ENCODE assay signal across 8 mouse cellular contexts in genomic region chr2:73491442-73492241, GRCm38 (mm10). TPM values are rescaled to one million over a fixed set of nuclear protein-coding genes. Genes with fewer than 3 reads are reported as not detected.
DNase-seq lines count a peak whose midpoint lies in the region; ATAC-seq and TF ChIP-seq lines count a peak whose summit lies in the region.

No protein-coding gene starts in this region.

- H3K27ac ChIP-seq in kidney, adult 2 months (ENCODE audit: insufficient read depth, low read depth, low read length), result no peak overlapping the region
- no peak overlapping the region for H3K27ac ChIP-seq in kidney, embryonic 14.5 days (ENCODE audit: low read depth, low read length)
- no peak overlapping the region for H3K27ac ChIP-seq in intestine, postnatal 0 days (ENCODE audit: low read depth, low read length)
- peak overlapping the region; percentile 21; the same call in 1 of the 2 replicates for H3K27ac ChIP-seq in lung, embryonic 15.5 days
- H3K27ac ChIP-seq in stomach, embryonic 15.5 days, result peak overlapping the region; percentile 57; the same call in 1 of the 2 replicates
- no peak overlapping the region; the same call in 1 of the 2 replicates for H3K27ac ChIP-seq in midbrain, embryonic 10.5 days (replicated peaks)

- no peak for TF ChIP-seq POLR2A in kidney, adult 2 months (IDR thresholded peaks at IDR 0.05; ENCODE audit: low read depth, low read length)

- H3K4me3 ChIP-seq in kidney, adult 2 months (ENCODE audit: insufficient read depth, low read depth, low read length), result no peak overlapping the region
- H3K4me3 ChIP-seq in kidney, embryonic 14.5 days (ENCODE audit: low read length), result no peak overlapping the region
- no peak overlapping the region for H3K4me3 ChIP-seq in intestine, postnatal 0 days (ENCODE audit: low read depth, low read length)
- H3K4me3 ChIP-seq in lung, embryonic 15.5 days, result no peak overlapping the region
- no peak overlapping the region for H3K4me3 ChIP-seq in stomach, embryonic 15.5 days (replicated peaks)
- no peak overlapping the region for H3K4me3 ChIP-seq in midbrain, embryonic 10.5 days

- no peaks in the 10 kb centered on the region for H3K27me3 ChIP-seq in kidney, adult 2 months (replicated peaks; ENCODE audit: control insufficient read depth, insufficient read depth, low read length)
- no peaks in the 10 kb centered on the region for H3K27me3 ChIP-seq in kidney, embryonic 14.5 days (ENCODE audit: control insufficient read depth, insufficient read depth, low read length)
- no peaks in the 10 kb centered on the region for H3K27me3 ChIP-seq in intestine, postnatal 0 days (replicated peaks; ENCODE audit: control insufficient read depth, insufficient read depth, low read length)
- H3K27me3 ChIP-seq in lung, embryonic 15.5 days, result no peaks in the 10 kb centered on the region
- no peaks in the 10 kb centered on the region for H3K27me3 ChIP-seq in stomach, embryonic 15.5 days (replicated peaks)
- no peaks in the 10 kb centered on the region for H3K27me3 ChIP-seq in midbrain, embryonic 10.5 days (ENCODE audit: low read depth, poor library complexity, severe bottlenecking)

- peaks cover 8% of the 10 kb centered on the region for H3K4me1 ChIP-seq in kidney, adult 2 months (ENCODE audit: control insufficient read depth, insufficient read depth, low read length)
- H3K4me1 ChIP-seq in kidney, embryonic 14.5 days (ENCODE audit: control insufficient read depth, insufficient read depth, low read length), result peaks cover 13% of the 10 kb centered on the region; the same call in 1 of the 2 replicates
- peaks cover 11% of the 10 kb centered on the region for H3K4me1 ChIP-seq in intestine, postnatal 0 days (replicated peaks; ENCODE audit: control insufficient read depth, insufficient read depth, low read length)
- peaks cover 42% of the 10 kb centered on the region for H3K4me1 ChIP-seq in lung, embryonic 15.5 days
- H3K4me1 ChIP-seq in stomach, embryonic 15.5 days, result peaks cover 20% of the 10 kb centered on the region; the same call in 1 of the 2 replicates
- peaks cover 6% of the 10 kb centered on the region; the same call in 1 of the 2 replicates for H3K4me1 ChIP-seq in midbrain, embryonic 10.5 days

- no peak for ATAC-seq in kidney, embryonic 14.5 days (ENCODE audit: low FRiP score, low TSS enrichment)
- peak; percentile 52 for ATAC-seq in intestine, postnatal 0 days
- ATAC-seq in lung, embryonic 15.5 days (ENCODE audit: borderline replicate concordance, extremely low read depth, low FRiP score, low TSS enrichment), result no peak; the same call in 1 of the 2 replicates
- no peak for ATAC-seq in stomach, embryonic 15.5 days (ENCODE audit: insufficient read depth, low FRiP score, low read depth)

- no peak overlapping the region for H3K9ac ChIP-seq in kidney, embryonic 14.5 days (ENCODE audit: low read depth, low read length)
- no peak overlapping the region for H3K9ac ChIP-seq in intestine, postnatal 0 days (ENCODE audit: low read depth, low read length)
- no peak overlapping the region for H3K9ac ChIP-seq in lung, embryonic 15.5 days
- H3K9ac ChIP-seq in stomach, embryonic 15.5 days, result no peak overlapping the region

- peak; percentile 64 for TF ChIP-seq CTCF in kidney, adult 2 months (conservative IDR thresholded peaks at IDR 0.05; ENCODE audit: insufficient read depth, insufficient read length, low read depth, low read length)
- TF ChIP-seq CTCF in intestine, postnatal 0 days (IDR thresholded peaks at IDR 0.05; ENCODE audit: low read depth), result peak; percentile 82

- no peak overlapping the region for H3K4me2 ChIP-seq in kidney, embryonic 14.5 days (replicated peaks; ENCODE audit: low read depth, low read length)
- no peak overlapping the region for H3K4me2 ChIP-seq in intestine, postnatal 0 days (replicated peaks; ENCODE audit: low read depth)
- H3K4me2 ChIP-seq in lung, embryonic 15.5 days, result no peak overlapping the region
- H3K4me2 ChIP-seq in stomach, embryonic 15.5 days, result no peak overlapping the region

- H3K36me3 ChIP-seq in kidney, adult 2 months (ENCODE audit: control insufficient read depth, insufficient read depth, low read length), result no peaks in the 10 kb centered on the region
- no peaks in the 10 kb centered on the region for H3K36me3 ChIP-seq in kidney, embryonic 14.5 days (ENCODE audit: control insufficient read depth, insufficient read depth, low read length)
- H3K36me3 ChIP-seq in intestine, postnatal 0 days (ENCODE audit: control insufficient read depth, insufficient read depth), result no peaks in the 10 kb centered on the region
- H3K36me3 ChIP-seq in lung, embryonic 15.5 days, result no peaks in the 10 kb centered on the region
- no peaks in the 10 kb centered on the region for H3K36me3 ChIP-seq in stomach, embryonic 15.5 days
- H3K36me3 ChIP-seq in midbrain, embryonic 10.5 days, result no peaks in the 10 kb centered on the region

- DNase-seq in kidney, adult 2 months, result peak; percentile 62
- peak; percentile 78 for DNase-seq in Muller cell, postnatal 12 days (ENCODE audit: inconsistent ontology term)
- peak; percentile 41 for DNase-seq in embryo, embryonic 9.5 days (ENCODE audit: extremely low spot score)
- no peak for DNase-seq in midbrain, embryonic 10.5 days (ENCODE audit: low spot score)

- 61% methylated on average over 9 of the region's 9 CpGs for WGBS in kidney, adult 2 months
- 57% methylated on average over 9 of the region's 9 CpGs for WGBS in kidney, embryonic 14.5 days
- 38% methylated on average over 9 of the region's 9 CpGs for WGBS in intestine, postnatal 0 days
- WGBS in lung, embryonic 15.5 days, result 32% methylated on average over 9 of the region's 9 CpGs
- 40% methylated on average over 9 of the region's 9 CpGs for WGBS in stomach, embryonic 15.5 days
- WGBS in midbrain, embryonic 10.5 days, result 73% methylated on average over 9 of the region's 9 CpGs

- H3K9me3 ChIP-seq in kidney, embryonic 14.5 days (ENCODE audit: control insufficient read depth, low read length), result no peaks in the 10 kb centered on the region
- H3K9me3 ChIP-seq in intestine, postnatal 0 days (ENCODE audit: control insufficient read depth), result no peaks in the 10 kb centered on the region
- H3K9me3 ChIP-seq in lung, embryonic 15.5 days, result no peaks in the 10 kb centered on the region
- H3K9me3 ChIP-seq in stomach, embryonic 15.5 days, result no peaks in the 10 kb centered on the region
- no peaks in the 10 kb centered on the region for H3K9me3 ChIP-seq in midbrain, embryonic 10.5 days (replicated peaks)

RNA-seq across cellular contexts. Expression of gene Wipf1, which starts 37.9 kb away (rescaled TPM):
- 4.8 and 8.0 TPM in 2 replicates for polyA plus RNA-seq in kidney, adult 2 months (2012; rRNA removed)
- polyA plus RNA-seq in kidney, embryonic 14.5 days (2014; fragmentation: Nextera tagmentation; extraction: Ambion mirVana), result 8.3 and 12.9 TPM in 2 replicates
- 9.9 and 10.3 TPM in 2 replicates for polyA plus RNA-seq in intestine, postnatal 0 days (2015; fragmentation: Nextera tagmentation; extraction: Ambion mirVana)
- polyA plus RNA-seq in lung, embryonic 15.5 days (2015; fragmentation: Nextera tagmentation; extraction: Ambion mirVana), result 8.3 and 10.2 TPM in 2 replicates
- polyA plus RNA-seq in stomach, embryonic 15.5 days (2015; fragmentation: Nextera tagmentation; extraction: Ambion mirVana), result 6.9 and 7.6 TPM in 2 replicates
- 7.4 and 7.6 TPM in 2 replicates for polyA plus RNA-seq in midbrain, embryonic 10.5 days (2016; fragmentation: Nextera tagmentation; extraction: Ambion mirVana)

Comparison
In these comparisons a context has a peak if more than half of its experiments do, and no peak if none do; other contexts are left out.
1. H3K27ac ChIP-seq: peak in lung, embryonic 15.5 days (single experiment) and stomach, embryonic 15.5 days (single experiment); none in kidney, adult 2 months (single experiment), kidney, embryonic 14.5 days (single experiment), intestine, postnatal 0 days (single experiment) and midbrain, embryonic 10.5 days (single experiment).